Comparison of ENCODE assay signal across 13 mouse cellular contexts in genomic region chr16:23305830-23306623, GRCm38 (mm10).
DNase-seq lines count a peak whose midpoint lies in the region; ATAC-seq and TF ChIP-seq lines count a peak whose summit lies in the region.
"Had no signal": no experiment of that assay in that cellular context is flagged by ENCODE, and none has a peak within 500 bp of the region (broad histone marks: within the 10 kb centered on the region; RNA-seq: fewer than 3 reads in every experiment).

No protein-coding gene starts in this region.

- H3K4me3 ChIP-seq in forebrain, postnatal 0 days (ENCODE audit: low read depth, low read length), result no peak overlapping the region
- no peak overlapping the region for H3K4me3 ChIP-seq in forebrain, embryonic 11.5 days (ENCODE audit: low read depth, low read length)
- H3K4me3 ChIP-seq in neural tube, embryonic 14.5 days (ENCODE audit: low read depth, low read length), result no peak overlapping the region
- no peak overlapping the region for H3K4me3 ChIP-seq in heart, embryonic 10.5 days
- H3K4me3 ChIP-seq: heart, embryonic 15.5 days; limb, embryonic 12.5 days; megakaryocyte, embryonic 14.5 days had no signal

- H3K27me3 ChIP-seq in forebrain, postnatal 0 days (ENCODE audit: insufficient read depth, low read length), result no peaks in the 10 kb centered on the region
- H3K27me3 ChIP-seq in forebrain, embryonic 11.5 days (ENCODE audit: control insufficient read depth, insufficient read depth, low read length), result no peaks in the 10 kb centered on the region
- H3K27me3 ChIP-seq in neural tube, embryonic 14.5 days (ENCODE audit: control insufficient read depth, insufficient read depth, low read length), result no peaks in the 10 kb centered on the region
- H3K27me3 ChIP-seq in heart, embryonic 10.5 days (ENCODE audit: insufficient read depth, poor library complexity, severe bottlenecking), result peaks cover 26% of the 10 kb centered on the region
- H3K27me3 ChIP-seq: limb, embryonic 12.5 days had no signal

- H3K9me3 ChIP-seq in forebrain, postnatal 0 days (ENCODE audit: low read length), result no peaks in the 10 kb centered on the region
- H3K9me3 ChIP-seq in forebrain, embryonic 11.5 days (ENCODE audit: control insufficient read depth, low read length), result no peaks in the 10 kb centered on the region
- H3K9me3 ChIP-seq in neural tube, embryonic 14.5 days (ENCODE audit: control insufficient read depth, low read length), result no peaks in the 10 kb centered on the region
- no peaks in the 10 kb centered on the region for H3K9me3 ChIP-seq in heart, embryonic 10.5 days
- H3K9me3 ChIP-seq: heart, embryonic 15.5 days; limb, embryonic 12.5 days; megakaryocyte, embryonic 14.5 days had no signal

- H3K36me3 ChIP-seq in forebrain, postnatal 0 days (ENCODE audit: insufficient read depth), result no peaks in the 10 kb centered on the region
- no peaks in the 10 kb centered on the region; the same call in 1 of the 2 replicates for H3K36me3 ChIP-seq in forebrain, embryonic 11.5 days (ENCODE audit: control insufficient read depth, insufficient read depth, low read length)
- no peaks in the 10 kb centered on the region for H3K36me3 ChIP-seq in neural tube, embryonic 14.5 days (ENCODE audit: control insufficient read depth, insufficient read depth, low read length)
- no peaks in the 10 kb centered on the region for H3K36me3 ChIP-seq in heart, embryonic 10.5 days
- H3K36me3 ChIP-seq: heart, embryonic 15.5 days; limb, embryonic 12.5 days had no signal

- DNase-seq in forebrain, postnatal 0 days, result peak; percentile 28
- DNase-seq in forebrain, embryonic 11.5 days (ENCODE audit: low spot score), result no peak
- peak; percentile 57 for DNase-seq in lung, postnatal 10 days
- DNase-seq in lung, postnatal 4 days, result no peak
- peak; percentile 78 for DNase-seq in adipocyte (ENCODE audit: low spot score)
- DNase-seq in spleen, postnatal 36 days (ENCODE audit: low spot score in 2 of 2), result no peak
- DNase-seq in heart, embryonic 10.5 days (ENCODE audit: low spot score), result no peak
- DNase-seq: cerebellum, adult 8-10 months; layer of hippocampus, adult 9-11 months had no signal

- H3K4me1 ChIP-seq in forebrain, postnatal 0 days (ENCODE audit: insufficient read depth), result no peaks in the 10 kb centered on the region
- no peaks in the 10 kb centered on the region; the same call in 1 of the 2 replicates for H3K4me1 ChIP-seq in forebrain, embryonic 11.5 days (replicated peaks; ENCODE audit: control insufficient read depth, insufficient read depth, low read length)
- H3K4me1 ChIP-seq in neural tube, embryonic 14.5 days (ENCODE audit: control insufficient read depth, insufficient read depth, low read length), result no peaks in the 10 kb centered on the region
- H3K4me1 ChIP-seq in heart, embryonic 10.5 days, result peaks cover 23% of the 10 kb centered on the region
- H3K4me1 ChIP-seq: limb, embryonic 12.5 days; megakaryocyte, embryonic 14.5 days had no signal

- peak; percentile 79 for ATAC-seq in forebrain, postnatal 0 days
- ATAC-seq in forebrain, embryonic 11.5 days (replicated peaks; ENCODE audit: low FRiP score), result no peak
- ATAC-seq in neural tube, embryonic 14.5 days (ENCODE audit: low read depth), result peak; percentile 32; the same call in 1 of the 2 replicates

- 52% methylated on average over 10 of the region's 10 CpGs for WGBS in forebrain, postnatal 0 days
- WGBS in forebrain, embryonic 11.5 days, result 78% methylated on average over 10 of the region's 10 CpGs
- 67% methylated on average over 10 of the region's 10 CpGs for WGBS in neural tube, embryonic 14.5 days
- 53% methylated on average over 10 of the region's 10 CpGs for WGBS in heart, embryonic 10.5 days

- no peak overlapping the region for H3K4me2 ChIP-seq in forebrain, postnatal 0 days (ENCODE audit: low read depth)
- H3K4me2 ChIP-seq in forebrain, embryonic 11.5 days (ENCODE audit: low read depth, low read length, severe bottlenecking), result no peak overlapping the region
- H3K4me2 ChIP-seq in neural tube, embryonic 14.5 days (ENCODE audit: low read depth, low read length), result no peak overlapping the region
- H3K4me2 ChIP-seq: heart, embryonic 15.5 days; limb, embryonic 12.5 days had no signal

- TF ChIP-seq CTCF in forebrain, postnatal 0 days (IDR thresholded peaks at IDR 0.05; ENCODE audit: low read depth), result no peak

- H3K9ac ChIP-seq in forebrain, postnatal 0 days, result no peak overlapping the region
- no peak overlapping the region for H3K9ac ChIP-seq in forebrain, embryonic 11.5 days (ENCODE audit: low read length)
- no peak overlapping the region for H3K9ac ChIP-seq in neural tube, embryonic 14.5 days (replicated peaks; ENCODE audit: low read depth, low read length)
- H3K9ac ChIP-seq: heart, embryonic 15.5 days; limb, embryonic 12.5 days had no signal

- H3K27ac ChIP-seq in forebrain, postnatal 0 days (ENCODE audit: low read depth, low read length), result no peak overlapping the region; the same call in 1 of the 2 replicates
- H3K27ac ChIP-seq in forebrain, embryonic 11.5 days (ENCODE audit: low read depth, low read length), result no peak overlapping the region
- H3K27ac ChIP-seq in neural tube, embryonic 14.5 days (ENCODE audit: low read depth, low read length), result no peak overlapping the region
- H3K27ac ChIP-seq in heart, embryonic 10.5 days, result no peak overlapping the region
- H3K27ac ChIP-seq: heart, embryonic 15.5 days; limb, embryonic 12.5 days had no signal

Comparison
In these comparisons a context has a peak if more than half of its experiments do, and no peak if none do; other contexts are left out.
1. DNase-seq: peak in forebrain, postnatal 0 days (single experiment), lung, postnatal 10 days (single experiment) and adipocyte (single experiment); none in forebrain, embryonic 11.5 days (single experiment), lung, postnatal 4 days (0 of 2), spleen, postnatal 36 days (0 of 2) and heart, embryonic 10.5 days (single experiment).